Mouse (Mus musculus) cerebellum, adult 2 months (tissue): ENCODE results near the gene Atf1. TPM values are rescaled to one million over a fixed set of nuclear protein-coding genes. Genes with fewer than 3 reads are reported as not detected.
"Not testable (repeated sequence)": the region's sequence is repeated elsewhere in the genome, so short reads cannot be mapped to it uniquely, and the experiment has no call there.

ENCODE experiments used
- DNase-seq, 2 experiments: peaks; one replicate each; pipeline ENCODE4 v3.0.0; 2021
- H3K27ac ChIP-seq: fragments of 200-500 bp; 2 replicates; pipeline ENCODE4 v1.5.1; 2012; ENCODE audit warnings: low read length, control low read depth, inconsistent platforms; ENCODE audit not compliant: insufficient read depth
- H3K27me3 ChIP-seq: fragments of 200-500 bp; 2 replicates; pipeline ENCODE4 v1.6.1; 2012; ENCODE audit warnings: inconsistent platforms, mild to moderate bottlenecking, low read length, moderate library complexity; ENCODE audit not compliant: control insufficient read depth, insufficient read depth
- H3K4me1 ChIP-seq: fragments of 200-500 bp; 2 replicates; pipeline ENCODE4 v1.6.1; 2011; ENCODE audit warnings: low read length; ENCODE audit not compliant: control insufficient read depth, insufficient read depth
- H3K4me3 ChIP-seq: fragments of 200-500 bp; replicated peaks from 2 replicates; pipeline ENCODE3; 2011; ENCODE audit warnings: mild to moderate bottlenecking, low read depth, low read length, control low read depth; ENCODE audit not compliant: insufficient read depth
- CTCF ChIP-seq: fragments of 200-500 bp; IDR thresholded peaks from 2 replicates; pipeline ENCODE4 v1.5.1; 2011; ENCODE audit warnings: low read depth, mild to moderate bottlenecking, control low read depth, low read length, moderate library complexity, borderline replicate concordance; ENCODE audit not compliant: insufficient read depth
- POLR2A ChIP-seq: fragments of 200-500 bp; IDR thresholded peaks from 2 replicates; pipeline ENCODE4 v1.6.1; 2011; ENCODE audit warnings: low read length, control low read depth, borderline replicate concordance; ENCODE audit not compliant: insufficient read depth
- WGBS: fragments of 180-500 bp; shearing (Covaris S2); methylation state at CpG from one replicate; pipeline ENCODE4 v1.1.7; 2018; 5-methylcytosine and 5-hydroxymethylcytosine counted together
- polyA plus RNA-seq: library from polyadenylated mRNA; depleted of rRNA; stranded (reverse); fragments of >200 nt; gene quantifications from 2 replicates; pipeline ENCODE4 v1.2.3, GENCODE M21; 2012

The Atf1 gene
- polyA plus RNA-seq, 1 experiment: 16.8 TPM

GRCm38 (mm10) chr15:100256386-100256785 lies 28.8 kb downstream of the Atf1 start:
- Histone ChIP-seq H3K4me1 (no peaks in the 10 kb centered on the region), H3K27me3 (no peaks in the 10 kb centered on the region), H3K27ac (no peak overlapping the region), H3K4me3 (no peak overlapping the region)
- TF ChIP-seq CTCF (no peak), POLR2A (no peak)
- DNase-seq: no peak
- 92% methylated on average over 6 of the region's 6 CpGs for WGBS

- TF ChIP-seq POLR2A: no peak
- TF ChIP-seq CTCF: no peak
- H3K27me3 ChIP-seq: no peaks in the 10 kb centered on the region
- H3K27ac ChIP-seq: no peak overlapping the region
- 65% methylated on average over 5 of the region's 5 CpGs for WGBS
- DNase-seq: no peak
- no peaks in the 10 kb centered on the region for H3K4me1 ChIP-seq
- no peak overlapping the region for H3K4me3 ChIP-seq
These were observed 29.7 kb downstream of the Atf1 start for GRCm38 (mm10) chr15:100257305-100257704.

GRCm38 (mm10) chr15:100258646-100259425 lies 31.2 kb downstream of the Atf1 start:
- DNase-seq: no peak
- Histone ChIP-seq H3K4me3 (no peak overlapping the region), H3K4me1 (no peaks in the 10 kb centered on the region), H3K27me3 (no peaks in the 10 kb centered on the region), H3K27ac (no peak overlapping the region)
- WGBS: 96% methylated on average over 7 of the region's 7 CpGs
- TF ChIP-seq CTCF (no peak), POLR2A (no peak)

GRCm38 (mm10) chr15:100260351-100260750 lies 32.7 kb downstream of the Atf1 start:
- not testable (repeated sequence) for H3K4me3 ChIP-seq, H3K4me1 ChIP-seq

GRCm38 (mm10) chr15:100263246-100263905 lies 35.8 kb downstream of the Atf1 start:
- Histone ChIP-seq H3K4me3 (no peak overlapping the region), H3K27ac (no peak overlapping the region), H3K4me1 (no peaks in the 10 kb centered on the region), H3K27me3 (no peaks in the 10 kb centered on the region)
- DNase-seq: peak; percentile 23 to 26
- TF ChIP-seq CTCF (peak; percentile 39; the same call in 1 of the 2 replicates), POLR2A (no peak)
- WGBS: 15% methylated on average over 4 of the region's 4 CpGs

More at GRCm38 (mm10) chr15:100260351-100260750, 32.7 kb downstream of the Atf1 start:
- WGBS: 89% methylated on average over 7 of the region's 7 CpGs
- not testable (repeated sequence) for DNase-seq, H3K27ac ChIP-seq, H3K27me3 ChIP-seq

GRCm38 (mm10) chr15:100265586-100266325 lies 38.1 kb downstream of the Atf1 start:
- Histone ChIP-seq H3K27me3 (no peaks in the 10 kb centered on the region), H3K27ac (no peak overlapping the region), H3K4me1 (no peaks in the 10 kb centered on the region), H3K4me3 (no peak overlapping the region)
- DNase-seq: no peak
- WGBS: 80% methylated on average over 5 of the region's 5 CpGs
- TF ChIP-seq CTCF (no peak), POLR2A (no peak)

GRCm38 (mm10) chr15:100268916-100269315 lies 41.3 kb downstream of the Atf1 start:
- Histone ChIP-seq H3K27me3 (no peaks in the 10 kb centered on the region), H3K27ac (no peak overlapping the region), H3K4me1 (no peaks in the 10 kb centered on the region), H3K4me3 (no peak overlapping the region)
- WGBS: 78% methylated on average over 2 of the region's 2 CpGs
- TF ChIP-seq CTCF (no peak), POLR2A (no peak)
- DNase-seq: no peak

GRCm38 (mm10) chr15:100269776-100270175 lies 42.2 kb downstream of the Atf1 start:
- TF ChIP-seq POLR2A (no peak), CTCF (no peak)
- H3K4me1 ChIP-seq: no peaks in the 10 kb centered on the region
- no peak overlapping the region for H3K27ac ChIP-seq
- no peak for DNase-seq
- H3K27me3 ChIP-seq: no peaks in the 10 kb centered on the region
- H3K4me3 ChIP-seq: no peak overlapping the region
- WGBS: 28% methylated on average over 9 of the region's 9 CpGs

GRCm38 (mm10) chr15:100270609-100271008 lies 43.0 kb downstream of the Atf1 start:
- H3K4me3 ChIP-seq, H3K27ac ChIP-seq, DNase-seq, H3K27me3 ChIP-seq, H3K4me1 ChIP-seq: not testable (repeated sequence)
- WGBS: 47% methylated on average over 7 of the region's 7 CpGs
